Mouse (Mus musculus): ENCODE measurements around the gene Tecpr2. TPM values are rescaled to one million over a fixed set of nuclear protein-coding genes. Genes with fewer than 3 reads are reported as not detected.

Gene Tecpr2
- polyA plus RNA-seq, 1 experiment from 2014 or later = 4.1 TPM

DNA sequence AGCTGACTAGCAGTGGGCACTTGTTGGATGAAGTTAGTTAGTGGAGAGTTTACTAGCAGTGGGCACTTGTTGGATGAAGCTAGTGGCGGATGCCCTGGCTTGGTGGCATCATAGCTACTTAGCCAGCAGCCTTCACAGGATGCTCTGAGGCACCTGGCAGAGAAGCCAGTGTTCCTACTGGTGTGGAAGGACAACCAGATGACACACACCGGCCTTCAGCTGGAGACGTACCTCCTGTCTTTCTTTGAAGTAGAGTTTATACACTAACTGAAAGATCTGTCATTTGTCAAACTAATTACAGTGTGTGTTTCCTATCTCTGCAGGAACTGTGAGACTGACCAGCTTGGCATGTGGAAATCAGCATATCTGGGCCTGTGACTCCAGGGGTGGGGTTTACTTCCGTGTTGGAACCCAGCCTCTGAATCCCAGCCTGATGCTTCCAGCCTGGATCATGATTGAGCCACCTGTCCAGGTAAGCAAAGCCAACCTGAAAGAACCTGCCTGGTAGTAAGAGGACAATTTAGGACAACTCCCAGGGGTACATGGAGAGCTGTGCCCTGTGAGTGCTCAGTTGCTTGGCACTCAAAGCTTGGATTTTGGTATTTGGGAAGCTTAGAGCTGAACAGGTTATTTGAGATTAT, 65.4 kb downstream of the Tecpr2 start:
- no peak for DNase-seq (ENCODE audit: low spot score)

DNA sequence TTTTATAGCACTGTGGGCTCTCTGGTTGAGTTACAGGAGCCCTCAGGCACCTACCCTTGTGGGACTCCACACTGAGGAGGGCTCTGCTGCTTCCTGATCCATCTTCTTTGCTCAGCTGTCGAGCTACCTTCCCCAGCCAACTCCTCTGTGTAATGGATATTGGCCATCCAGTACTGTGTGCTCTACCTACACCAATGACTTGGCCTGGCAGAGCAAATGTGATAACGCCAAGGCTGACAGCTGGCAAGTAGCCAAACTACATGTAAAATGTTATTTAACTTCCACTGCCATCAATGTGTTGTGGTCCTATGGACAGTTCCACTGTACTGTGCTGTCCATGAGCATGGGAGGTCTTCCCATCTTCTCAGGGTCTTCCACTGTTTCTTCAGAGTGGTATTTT, 72.9 kb downstream of the Tecpr2 start:
- 90% methylated on average over 2 of the region's 2 CpGs for WGBS
- Histone ChIP-seq H3K4me3 (ENCODE audit: low read depth, low read length) (no peak overlapping the region), H3K27ac (ENCODE audit: low read depth, low read length) (no peak overlapping the region), H3K4me2 (replicated peaks; ENCODE audit: low read depth, low read length) (no peak overlapping the region), H3K27me3 (ENCODE audit: control insufficient read depth, insufficient read depth, low read length) (no peaks in the 10 kb centered on the region), H3K9me3 (ENCODE audit: control insufficient read depth, low read length) (no peaks in the 10 kb centered on the region), H3K36me3 (ENCODE audit: control insufficient read depth, insufficient read depth, low read length) (no peaks in the 10 kb centered on the region), H3K9ac (ENCODE audit: low read depth, low read length) (no peak overlapping the region), H3K4me1 (replicated peaks; ENCODE audit: control insufficient read depth, insufficient read depth, low read length) (no peaks in the 10 kb centered on the region)
- DNase-seq (ENCODE audit: low spot score) = no peak
- ATAC-seq (ENCODE audit: low FRiP score) = no peak

More for the DNA sequence above, 65.4 kb downstream of the Tecpr2 start:
- Histone ChIP-seq H3K4me3 (ENCODE audit: low read depth, low read length) (no peak overlapping the region), H3K27ac (ENCODE audit: low read depth, low read length) (no peak overlapping the region), H3K36me3 (ENCODE audit: control insufficient read depth, insufficient read depth, low read length) (0 out of 2 replicates have a peak, but pooled peaks cover 3% of the 10 kb centered on the region), H3K4me1 (replicated peaks; ENCODE audit: control insufficient read depth, insufficient read depth, low read length) (no peaks in the 10 kb centered on the region), H3K4me2 (replicated peaks; ENCODE audit: low read depth, low read length) (no peak overlapping the region), H3K9me3 (ENCODE audit: control insufficient read depth, low read length) (no peaks in the 10 kb centered on the region), H3K27me3 (ENCODE audit: control insufficient read depth, insufficient read depth, low read length) (no peaks in the 10 kb centered on the region), H3K9ac (ENCODE audit: low read depth, low read length) (no peak overlapping the region)
- 84% methylated on average over 4 of the region's 4 CpGs for WGBS
- ATAC-seq (ENCODE audit: low FRiP score) = no peak

DNA sequence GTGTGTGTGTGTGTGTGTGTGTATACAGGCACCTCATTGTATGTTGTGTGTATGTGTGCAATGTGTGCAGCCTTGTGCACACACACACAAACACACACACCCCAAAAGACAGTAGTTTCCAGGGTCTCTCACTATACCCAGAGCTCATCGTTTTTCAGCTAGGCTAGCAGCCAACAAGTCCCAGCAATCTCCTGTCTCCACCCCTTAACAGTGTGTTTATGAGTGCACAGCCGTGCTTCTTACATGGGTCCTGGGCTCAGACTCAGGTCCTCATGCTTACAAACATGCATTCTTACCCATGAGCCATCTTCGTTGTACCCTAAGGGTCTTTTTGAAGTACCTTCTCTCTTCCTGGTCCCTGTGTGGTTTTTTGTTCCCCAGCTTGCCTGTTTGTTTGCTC, 76.4 kb downstream of the Tecpr2 start:
- Histone ChIP-seq H3K27me3 (ENCODE audit: control insufficient read depth, insufficient read depth, low read length) (no peaks in the 10 kb centered on the region), H3K4me3 (ENCODE audit: low read depth, low read length) (no peak overlapping the region), H3K4me2 (replicated peaks; ENCODE audit: low read depth, low read length) (no peak overlapping the region), H3K27ac (ENCODE audit: low read depth, low read length) (no peak overlapping the region), H3K9ac (ENCODE audit: low read depth, low read length) (no peak overlapping the region), H3K4me1 (replicated peaks; ENCODE audit: control insufficient read depth, insufficient read depth, low read length) (no peaks in the 10 kb centered on the region), H3K9me3 (ENCODE audit: control insufficient read depth, low read length) (no peaks in the 10 kb centered on the region), H3K36me3 (ENCODE audit: control insufficient read depth, insufficient read depth, low read length) (no peaks in the 10 kb centered on the region)
- WGBS = 87% methylated on average over 3 of the region's 3 CpGs
- ATAC-seq (ENCODE audit: low FRiP score) = no peak
- no peak for DNase-seq (ENCODE audit: low spot score)

DNA sequence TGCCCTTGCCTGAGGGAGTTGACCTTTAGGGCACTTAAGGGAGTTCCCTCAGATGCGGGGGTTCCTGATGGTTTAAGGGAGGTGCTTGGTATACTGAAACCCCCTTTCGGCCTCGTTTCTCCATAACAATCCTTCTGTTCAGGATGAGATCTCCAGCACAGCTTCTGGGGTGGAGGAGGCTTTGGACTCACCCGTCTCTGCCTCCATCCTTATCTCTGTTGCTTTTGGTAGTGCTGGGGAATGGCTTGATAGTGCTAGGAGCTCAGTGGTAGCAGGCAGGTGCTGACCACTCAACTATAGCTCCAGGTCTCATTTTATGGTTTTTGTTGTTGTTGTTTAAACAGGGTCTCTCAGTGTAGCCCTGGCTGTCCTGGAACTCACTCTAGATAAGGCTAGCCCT, 77.0 kb downstream of the Tecpr2 start:
- 85% methylated on average over 4 of the region's 4 CpGs for WGBS
- Histone ChIP-seq H3K36me3 (ENCODE audit: control insufficient read depth, insufficient read depth, low read length) (no peaks in the 10 kb centered on the region), H3K27me3 (ENCODE audit: control insufficient read depth, insufficient read depth, low read length) (no peaks in the 10 kb centered on the region)

DNA sequence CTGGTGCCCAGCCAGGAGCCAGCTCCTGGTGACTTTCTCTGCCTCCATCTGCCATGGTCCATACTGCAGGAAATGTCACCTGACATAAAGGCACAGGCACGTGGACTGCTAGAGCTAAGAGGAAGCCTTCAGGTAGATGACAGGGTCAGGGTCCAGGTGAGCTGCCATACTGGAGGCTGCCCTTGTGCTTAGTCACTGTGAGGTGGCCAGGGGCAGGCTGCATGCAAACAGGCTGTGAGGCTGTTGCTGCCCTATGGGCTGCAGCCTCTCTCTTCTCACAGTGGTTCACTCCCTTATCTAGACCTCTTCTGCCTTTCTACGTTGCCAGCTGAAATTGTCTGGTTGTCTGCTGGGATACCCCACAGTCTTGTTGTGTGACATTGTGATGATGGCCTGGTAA, 78.1 kb downstream of the Tecpr2 start:
- DNase-seq (ENCODE audit: low spot score) (no peak), ATAC-seq (ENCODE audit: low FRiP score) (no peak)
- H3K4me1 ChIP-seq (replicated peaks; ENCODE audit: control insufficient read depth, insufficient read depth, low read length) = no peaks in the 10 kb centered on the region
- no peak overlapping the region for H3K4me2 ChIP-seq (replicated peaks; ENCODE audit: low read depth, low read length)
- H3K4me3 ChIP-seq (ENCODE audit: low read depth, low read length) = no peak overlapping the region
- no peak overlapping the region for H3K9ac ChIP-seq (ENCODE audit: low read depth, low read length)
- no peaks in the 10 kb centered on the region for H3K36me3 ChIP-seq (ENCODE audit: control insufficient read depth, insufficient read depth, low read length)
- H3K27me3 ChIP-seq (ENCODE audit: control insufficient read depth, insufficient read depth, low read length) = no peaks in the 10 kb centered on the region
- WGBS = 89% methylated on average over 2 of the region's 2 CpGs
- no peaks in the 10 kb centered on the region for H3K9me3 ChIP-seq (ENCODE audit: control insufficient read depth, low read length)
- H3K27ac ChIP-seq (ENCODE audit: low read depth, low read length) = no peak overlapping the region

More for the DNA sequence above, 77.0 kb downstream of the Tecpr2 start:
- Histone ChIP-seq H3K4me1 (replicated peaks; ENCODE audit: control insufficient read depth, insufficient read depth, low read length) (no peaks in the 10 kb centered on the region), H3K9me3 (ENCODE audit: control insufficient read depth, low read length) (no peaks in the 10 kb centered on the region), H3K4me2 (replicated peaks; ENCODE audit: low read depth, low read length) (no peak overlapping the region), H3K9ac (ENCODE audit: low read depth, low read length) (no peak overlapping the region), H3K4me3 (ENCODE audit: low read depth, low read length) (no peak overlapping the region), H3K27ac (ENCODE audit: low read depth, low read length) (no peak overlapping the region)
- ATAC-seq (ENCODE audit: low FRiP score) = no peak
- DNase-seq (ENCODE audit: low spot score) = no peak

DNA sequence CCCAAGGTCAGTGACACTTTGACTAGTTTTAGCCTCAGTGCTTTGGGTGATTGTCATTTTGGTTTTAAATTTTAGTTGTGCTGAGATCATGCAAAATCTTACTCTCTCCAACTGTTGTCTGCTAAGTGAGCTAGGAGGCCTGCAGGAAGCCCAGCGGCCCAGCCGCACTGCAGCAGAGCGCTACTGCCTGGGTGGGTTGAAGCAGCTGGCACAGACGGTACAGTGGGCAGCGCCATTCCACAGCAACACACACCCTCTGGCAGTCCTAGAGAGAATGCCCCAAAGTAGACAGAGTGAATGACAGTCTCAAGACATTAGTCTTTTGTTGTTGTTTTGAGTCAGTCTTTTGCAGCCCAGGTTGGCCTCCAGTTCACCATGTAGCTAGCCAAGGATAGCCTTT, 81.3 kb downstream of the Tecpr2 start:
- H3K4me2 ChIP-seq (replicated peaks; ENCODE audit: low read depth, low read length) = no peak overlapping the region
- no peak for ATAC-seq (ENCODE audit: low FRiP score)
- H3K4me1 ChIP-seq (replicated peaks; ENCODE audit: control insufficient read depth, insufficient read depth, low read length) = no peaks in the 10 kb centered on the region
- no peak overlapping the region for H3K4me3 ChIP-seq (ENCODE audit: low read depth, low read length)
- no peaks in the 10 kb centered on the region for H3K27me3 ChIP-seq (ENCODE audit: control insufficient read depth, insufficient read depth, low read length)
- DNase-seq (ENCODE audit: low spot score) = no peak
- H3K36me3 ChIP-seq (ENCODE audit: control insufficient read depth, insufficient read depth, low read length) = no peaks in the 10 kb centered on the region
- H3K27ac ChIP-seq (ENCODE audit: low read depth, low read length) = no peak overlapping the region
- 98% methylated on average over 5 of the region's 5 CpGs for WGBS
- no peak overlapping the region for H3K9ac ChIP-seq (ENCODE audit: low read depth, low read length)
- no peaks in the 10 kb centered on the region for H3K9me3 ChIP-seq (ENCODE audit: control insufficient read depth, low read length)

DNA sequence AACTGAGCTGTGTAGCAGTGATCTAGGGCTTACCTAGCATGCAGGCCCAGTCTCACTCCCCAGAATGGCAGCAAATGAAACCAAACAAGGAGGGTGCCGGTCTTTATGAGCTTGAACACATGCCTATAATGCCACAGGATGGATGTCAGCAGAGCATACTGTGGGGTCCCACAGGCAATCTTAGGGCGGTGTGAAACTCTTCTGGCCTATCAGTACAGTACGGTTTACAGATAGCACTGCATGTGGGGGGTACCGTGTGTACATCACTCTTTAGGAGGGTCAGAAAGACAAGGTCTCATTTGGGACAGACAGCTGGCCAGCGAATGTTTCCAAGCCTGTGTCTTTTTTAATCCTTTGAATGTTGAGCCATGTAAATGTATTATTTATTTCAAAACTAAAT, 82.9 kb downstream of the Tecpr2 start:
- Histone ChIP-seq H3K4me1 (replicated peaks; ENCODE audit: control insufficient read depth, insufficient read depth, low read length) (no peaks in the 10 kb centered on the region), H3K27me3 (ENCODE audit: control insufficient read depth, insufficient read depth, low read length) (no peaks in the 10 kb centered on the region), H3K4me2 (replicated peaks; ENCODE audit: low read depth, low read length) (no peak overlapping the region), H3K4me3 (ENCODE audit: low read depth, low read length) (no peak overlapping the region), H3K27ac (ENCODE audit: low read depth, low read length) (no peak overlapping the region), H3K9me3 (ENCODE audit: control insufficient read depth, low read length) (no peaks in the 10 kb centered on the region), H3K36me3 (ENCODE audit: control insufficient read depth, insufficient read depth, low read length) (no peaks in the 10 kb centered on the region), H3K9ac (ENCODE audit: low read depth, low read length) (no peak overlapping the region)
- WGBS = 96% methylated on average over 5 of the region's 5 CpGs
- DNase-seq (ENCODE audit: low spot score) = no peak
- no peak for ATAC-seq (ENCODE audit: low FRiP score)

DNA sequence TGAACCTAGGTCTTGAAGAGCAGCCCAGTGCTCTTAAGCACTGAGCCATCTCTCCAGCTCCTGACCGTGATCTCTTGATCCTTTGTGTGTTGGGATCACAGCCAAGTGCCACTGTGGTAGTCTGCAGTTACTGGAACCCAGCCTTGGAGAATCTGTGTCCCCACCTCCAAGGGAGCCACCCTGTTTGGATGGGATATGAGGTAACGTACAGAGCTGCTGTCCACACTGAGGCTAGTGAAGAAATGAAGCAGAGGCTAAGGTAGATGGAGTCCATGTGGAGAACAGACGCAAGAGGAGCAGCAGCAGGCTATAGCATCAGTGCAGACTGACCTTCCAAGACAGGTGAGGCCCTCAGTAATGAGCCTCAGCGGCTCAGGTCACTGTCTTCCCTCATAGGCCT, 84.8 kb downstream of the Tecpr2 start:
- DNase-seq (ENCODE audit: low spot score) (no peak), ATAC-seq (ENCODE audit: low FRiP score) (no peak)
- Histone ChIP-seq H3K4me1 (replicated peaks; ENCODE audit: control insufficient read depth, insufficient read depth, low read length) (no peaks in the 10 kb centered on the region), H3K27ac (ENCODE audit: low read depth, low read length) (no peak overlapping the region), H3K9ac (ENCODE audit: low read depth, low read length) (no peak overlapping the region), H3K36me3 (ENCODE audit: control insufficient read depth, insufficient read depth, low read length) (no peaks in the 10 kb centered on the region), H3K9me3 (ENCODE audit: control insufficient read depth, low read length) (no peaks in the 10 kb centered on the region), H3K4me3 (ENCODE audit: low read depth, low read length) (no peak overlapping the region), H3K27me3 (ENCODE audit: control insufficient read depth, insufficient read depth, low read length) (no peaks in the 10 kb centered on the region), H3K4me2 (replicated peaks; ENCODE audit: low read depth, low read length) (no peak overlapping the region)
- 90% methylated on average over 4 of the region's 4 CpGs for WGBS

DNA sequence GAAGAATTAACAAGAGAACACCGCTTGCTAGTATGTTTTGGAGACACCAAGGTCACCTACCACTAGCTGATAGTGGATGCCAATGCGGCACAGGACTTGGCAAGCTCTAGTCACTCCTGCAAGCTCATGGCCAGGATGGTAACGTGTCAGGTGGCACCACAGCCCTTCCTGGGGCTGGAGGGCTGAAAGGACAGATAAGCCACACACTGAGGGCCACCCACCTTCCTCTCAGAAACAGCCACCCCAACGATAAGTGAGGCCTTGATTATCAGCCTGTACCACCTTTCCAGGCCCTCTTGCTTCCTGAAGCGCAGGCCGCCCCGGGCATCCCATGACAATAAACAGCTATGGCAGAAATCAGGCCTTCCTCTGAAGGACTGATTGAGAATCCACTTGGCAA, 85.2 kb downstream of the Tecpr2 start:
- DNase-seq (ENCODE audit: low spot score) = no peak
- no peak overlapping the region for H3K27ac ChIP-seq (ENCODE audit: low read depth, low read length)
- no peaks in the 10 kb centered on the region for H3K36me3 ChIP-seq (ENCODE audit: control insufficient read depth, insufficient read depth, low read length)
- H3K9ac ChIP-seq (ENCODE audit: low read depth, low read length) = no peak overlapping the region
- WGBS = 87% methylated on average over 7 of the region's 7 CpGs
- no peak for ATAC-seq (ENCODE audit: low FRiP score)
- H3K27me3 ChIP-seq (ENCODE audit: control insufficient read depth, insufficient read depth, low read length) = no peaks in the 10 kb centered on the region
- no peaks in the 10 kb centered on the region for H3K4me1 ChIP-seq (replicated peaks; ENCODE audit: control insufficient read depth, insufficient read depth, low read length)
- no peaks in the 10 kb centered on the region for H3K9me3 ChIP-seq (ENCODE audit: control insufficient read depth, low read length)
- H3K4me3 ChIP-seq (ENCODE audit: low read depth, low read length) = no peak overlapping the region
- no peak overlapping the region for H3K4me2 ChIP-seq (replicated peaks; ENCODE audit: low read depth, low read length)
